Mouse (Mus musculus) layer of hippocampus, adult 8-10 months (tissue): Measurements from ENCODE around the gene Nme4. TPM values are rescaled to one million over a fixed set of nuclear protein-coding genes. Genes with fewer than 3 reads are reported as not detected.
A peak's percentile ranks its signal among the peaks of the same experiment; 100 is the strongest.
"Not testable (repeated sequence)": the region's sequence is repeated elsewhere in the genome, so short reads cannot be mapped to it uniquely, and the experiment has no call there.

Experiments used
- DNase-seq, 2 experiments: peaks; one replicate each; pipeline ENCODE4 v3.0.0; 2022; ENCODE audit warnings: low spot score in 2 of 2
- total RNA-seq, 4 experiments: library from RNA; stranded (reverse); gene quantifications; 2 replicates each; pipeline ENCODE4 v1.2.4; 2022

The Nme4 gene
- total RNA-seq, 4 experiments from 2014 or later, result 5.1 to 6.3 (median 5.4) TPM

DNA sequence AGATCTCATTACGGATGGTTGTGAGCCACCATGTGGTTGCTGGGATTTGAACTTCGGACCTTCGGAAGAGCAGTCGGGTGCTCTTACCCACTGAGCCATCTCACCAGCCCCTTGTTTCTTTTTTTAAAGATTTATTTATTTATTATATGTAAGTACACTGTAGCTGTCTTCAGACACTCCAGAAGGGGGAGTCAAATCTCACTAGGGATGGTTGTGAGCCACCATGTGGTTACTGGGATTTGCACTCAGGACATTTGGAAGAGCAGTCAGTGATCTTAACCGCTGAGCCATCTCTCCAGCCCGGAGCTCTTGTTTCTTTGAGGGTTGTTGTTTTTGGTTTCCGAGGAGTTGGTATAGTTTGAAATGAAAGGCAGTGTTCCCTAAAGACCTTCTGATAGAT is 19.1 kb upstream of the Nme4 start:
- not testable (repeated sequence) for DNase-seq

DNA sequence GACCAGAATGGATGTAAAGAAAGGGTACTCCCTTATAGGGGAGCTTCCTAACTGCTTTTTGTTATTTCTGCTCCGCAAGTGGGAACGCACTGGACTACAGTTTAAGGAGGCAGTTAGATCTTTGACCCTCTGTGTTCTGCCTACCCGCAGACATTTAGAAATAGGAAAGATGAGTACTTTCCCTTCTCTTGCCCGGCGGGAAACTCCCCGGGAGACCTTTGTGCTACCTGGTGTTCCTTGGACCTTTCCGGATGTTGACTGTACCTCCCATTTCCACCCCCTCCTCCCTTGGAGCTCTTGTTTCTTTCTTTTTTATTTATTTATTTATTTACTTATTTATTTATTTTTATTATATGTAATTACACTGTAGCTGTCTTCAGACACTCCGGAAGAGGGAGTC is 18.7 kb upstream of the Nme4 start:
- DNase-seq, result no peak

DNA sequence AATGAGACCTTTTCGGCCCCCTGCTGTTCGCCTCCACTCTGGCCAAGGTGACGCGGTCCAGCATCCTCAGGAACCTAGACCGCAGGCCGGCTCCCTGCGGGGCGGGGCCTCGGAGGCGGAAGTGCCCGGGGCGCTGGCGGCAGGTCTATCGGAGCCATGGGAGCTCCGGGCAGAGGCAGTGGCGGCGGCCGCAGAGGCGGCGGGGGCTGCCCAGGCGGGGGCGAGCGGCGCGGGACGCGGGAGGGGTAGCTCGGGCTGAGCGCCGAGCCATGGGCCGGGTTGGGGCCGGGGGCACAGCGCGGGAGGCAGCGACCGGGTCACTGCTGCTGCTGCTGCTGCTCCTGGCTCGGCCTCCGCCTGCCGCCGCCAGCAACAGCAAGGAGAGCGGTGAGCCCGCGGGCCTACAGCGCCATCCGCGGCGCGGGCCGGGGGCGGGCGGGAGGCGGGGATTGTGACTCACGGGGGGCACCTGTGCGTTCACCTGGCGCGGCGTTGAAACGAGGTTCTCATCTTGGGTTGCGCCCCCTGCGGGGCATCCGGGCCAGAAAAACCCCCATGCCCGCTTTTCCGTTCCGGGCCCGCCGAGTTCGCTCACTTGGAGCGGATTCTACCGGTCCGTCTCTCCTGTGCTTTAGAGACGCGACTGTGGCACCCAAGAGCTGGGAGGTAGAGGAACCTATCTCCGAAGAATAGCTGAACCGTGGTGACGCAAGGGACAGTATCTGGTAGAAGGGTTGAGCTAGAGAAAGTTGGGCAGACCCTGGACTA is 18.0 kb upstream of the Nme4 start, which contains the start of gene Tmem8:
Gene Tmem8, plus strand, starts transcription at position 119 of the 768 bp plus-strand sequence.
- DNase-seq, result peak in 1 of 2 experiments; percentile 51

- no peak for DNase-seq
Observed at GRCm38 (mm10) chr17:26112751-26113150, 17.3 kb upstream of the Nme4 start.

DNA sequence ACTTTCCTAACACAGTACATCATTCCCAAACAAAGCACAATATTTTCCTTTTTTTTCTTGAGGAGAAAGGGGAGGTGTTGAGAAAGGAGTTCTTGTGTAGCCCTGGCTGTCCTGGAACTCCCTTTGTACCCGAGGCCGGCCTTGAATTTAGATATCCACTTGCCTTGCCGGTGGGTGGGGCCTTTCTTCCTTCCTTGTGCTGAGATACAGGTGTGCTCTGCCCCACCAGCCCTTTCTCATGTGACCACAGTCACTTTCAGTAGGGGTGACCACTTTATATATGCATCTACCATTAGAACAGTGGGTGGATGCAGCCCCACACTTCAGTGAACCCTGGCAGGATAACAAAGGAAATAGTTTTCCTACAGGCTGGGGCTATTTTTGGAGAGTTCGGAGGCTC is 16.3 kb upstream of the Nme4 start:
- no peak for DNase-seq

GRCm38 (mm10) chr17:26111024-26111423 is 15.6 kb upstream of the Nme4 start:
- no peak for DNase-seq

DNA sequence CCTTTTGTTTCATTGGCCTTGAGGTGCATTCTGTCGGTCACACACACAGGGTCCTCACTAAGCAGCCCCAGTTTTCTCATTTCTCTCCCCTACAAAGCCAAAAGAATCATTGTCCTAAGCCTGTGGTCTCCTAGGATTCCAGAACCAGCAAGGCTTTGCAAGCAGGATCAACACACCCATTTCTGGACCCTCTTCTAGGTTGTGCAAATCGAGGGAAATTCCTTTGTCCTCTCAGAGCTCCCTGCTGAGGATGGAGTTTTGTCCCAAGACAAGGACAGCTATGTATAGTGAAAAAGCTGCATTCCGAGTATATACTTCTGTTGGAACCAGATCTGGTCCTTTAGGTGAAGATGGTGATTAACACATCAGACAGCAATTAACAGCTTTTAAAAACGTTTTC is 14.8 kb upstream of the Nme4 start:
- no peak for DNase-seq

DNA sequence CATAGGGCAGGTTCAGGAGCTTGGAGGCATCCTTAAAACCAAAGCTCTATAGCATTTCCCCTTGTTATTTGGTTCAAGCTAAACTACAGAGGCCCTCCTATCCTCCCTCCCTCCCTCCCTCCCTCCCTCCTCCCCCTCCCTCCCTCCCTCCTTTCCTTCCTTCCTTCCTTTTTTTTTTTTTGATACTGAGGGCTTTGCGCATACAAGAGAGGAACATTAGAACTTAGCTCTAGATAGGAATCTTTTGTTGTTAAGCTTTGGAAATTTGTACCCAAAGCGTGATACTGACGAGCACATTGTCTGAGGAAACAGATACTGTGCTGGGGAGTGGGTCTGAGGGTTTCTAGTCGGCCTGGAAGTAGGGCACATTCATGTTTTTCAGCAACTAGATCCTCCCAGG is 10.2 kb upstream of the Nme4 start:
- no peak for DNase-seq

- no peak for DNase-seq
Observed at GRCm38 (mm10) chr17:26101478-26101877, 6.1 kb upstream of the Nme4 start.

- DNase-seq, result no peak
Observed at GRCm38 (mm10) chr17:26100166-26100565, 4.8 kb upstream of the Nme4 start.

DNA sequence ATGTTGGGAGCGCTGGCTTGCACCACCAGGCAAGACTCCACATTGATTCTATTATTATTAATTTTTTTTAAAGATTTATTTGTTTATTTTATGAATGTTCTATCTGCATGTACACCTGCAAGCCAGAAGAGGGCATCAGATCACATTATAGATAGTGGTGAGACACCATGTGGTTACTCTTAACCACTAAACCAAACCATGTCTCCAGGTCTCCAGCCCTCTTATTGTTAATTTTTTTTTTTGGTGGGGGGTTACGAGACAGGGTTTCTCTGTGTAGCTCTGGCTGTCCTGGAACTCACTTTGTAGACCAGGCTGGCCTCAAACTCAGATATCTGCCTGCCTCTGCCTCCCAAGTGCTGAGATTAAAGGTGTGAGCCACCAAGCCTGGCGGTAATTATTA is 3.9 kb upstream of the Nme4 start:
- DNase-seq, result not testable (repeated sequence)

GRCm38 (mm10) chr17:26098461-26098860 is 3.1 kb upstream of the Nme4 start:
- no peak for DNase-seq

DNA sequence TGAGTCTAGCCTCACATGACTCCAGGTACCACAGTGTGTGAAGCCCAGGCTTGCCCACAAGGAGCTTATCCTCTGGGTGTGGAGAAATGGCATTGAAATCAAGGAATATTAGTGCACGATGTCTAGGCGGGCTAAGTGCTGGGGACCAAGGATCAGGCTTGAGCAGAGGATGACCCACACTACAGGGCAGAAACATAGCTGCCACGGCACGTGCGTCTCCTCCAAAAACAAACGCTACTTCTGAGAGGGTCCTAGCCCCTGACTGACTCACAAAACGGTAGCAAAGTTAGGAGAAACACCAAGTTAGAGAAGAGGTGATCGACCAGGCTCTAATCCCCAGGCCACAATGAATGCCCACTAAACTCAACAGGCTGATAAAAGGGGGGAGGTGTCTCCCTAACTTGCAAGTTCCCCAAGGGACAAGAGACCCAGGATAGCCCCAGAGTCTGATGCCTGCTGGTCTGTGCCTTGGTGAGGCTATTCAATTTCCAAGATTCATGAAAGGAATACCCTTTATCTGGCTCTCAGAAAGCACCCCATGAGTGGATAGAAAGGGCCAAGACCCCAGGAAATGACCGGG is 781 bp downstream of the Nme4 start:
- DNase-seq, result no peak

DNA sequence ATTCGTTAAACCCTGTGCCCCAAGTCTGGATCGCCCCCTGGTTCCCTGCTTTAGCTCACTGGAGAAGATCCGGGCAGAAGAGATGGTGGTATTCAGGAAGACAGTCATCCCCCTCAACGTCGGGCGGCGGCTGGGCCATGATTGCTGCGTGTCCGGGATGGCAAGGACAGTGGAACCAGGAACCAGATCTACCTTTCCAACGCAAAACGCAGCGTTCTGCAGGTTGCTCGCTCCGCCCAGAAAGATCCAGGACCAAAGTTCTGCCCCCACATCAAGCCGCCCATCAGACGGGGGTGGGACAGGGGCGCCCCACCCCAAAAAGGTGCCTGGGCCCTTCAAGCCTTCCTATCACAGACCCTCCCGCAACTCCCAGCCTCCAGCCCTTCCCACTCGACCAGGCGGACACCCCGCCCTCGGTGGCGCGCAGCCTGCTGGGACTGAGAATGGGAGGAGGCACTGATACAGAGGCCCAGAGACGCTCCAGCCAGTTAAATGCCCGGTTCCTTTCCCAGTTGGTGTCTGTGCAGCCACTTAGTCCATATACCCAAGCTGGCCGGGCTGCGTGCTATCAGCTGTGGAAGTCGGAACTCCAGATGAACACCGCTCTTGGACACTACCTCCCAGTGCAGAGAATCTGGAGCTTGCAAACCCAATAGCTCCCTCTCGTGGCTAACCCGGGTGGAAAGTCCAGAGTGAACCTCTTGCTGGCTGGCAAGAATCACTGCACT is 5.3 kb downstream of the Nme4 start, which contains the start of gene Decr2:
Gene Decr2, minus strand, starts transcription at position 433 of the 728 bp plus-strand sequence.
- DNase-seq, result peak; percentile 84 to 90

DNA sequence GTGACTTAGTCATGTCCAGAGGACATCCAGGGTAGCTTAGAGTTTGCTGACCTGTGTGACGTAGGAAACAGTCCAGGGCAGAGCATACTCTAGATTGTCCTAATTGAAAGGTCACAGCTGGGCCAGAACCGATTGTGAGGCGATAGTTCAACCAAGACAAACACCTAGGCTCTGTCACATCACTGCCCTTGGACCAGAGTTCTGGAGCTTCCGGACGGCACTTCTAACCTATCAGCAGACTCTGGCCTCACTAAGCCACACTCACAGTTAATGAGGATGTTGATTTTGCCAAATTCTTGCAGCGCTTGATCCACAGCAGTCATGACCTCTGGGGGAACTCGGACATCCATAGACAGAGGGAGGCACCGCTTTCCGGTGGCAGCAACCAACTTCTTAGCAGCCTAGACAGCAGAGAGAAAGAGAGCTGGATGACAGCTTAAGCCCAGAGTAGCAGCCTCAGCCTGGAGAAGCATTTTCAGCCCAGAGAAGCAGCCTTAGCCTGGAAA is 8.3 kb downstream of the Nme4 start:
- DNase-seq, result no peak

- no peak for DNase-seq
Observed at GRCm38 (mm10) chr17:26080867-26081266, 14.5 kb downstream of the Nme4 start.

DNA sequence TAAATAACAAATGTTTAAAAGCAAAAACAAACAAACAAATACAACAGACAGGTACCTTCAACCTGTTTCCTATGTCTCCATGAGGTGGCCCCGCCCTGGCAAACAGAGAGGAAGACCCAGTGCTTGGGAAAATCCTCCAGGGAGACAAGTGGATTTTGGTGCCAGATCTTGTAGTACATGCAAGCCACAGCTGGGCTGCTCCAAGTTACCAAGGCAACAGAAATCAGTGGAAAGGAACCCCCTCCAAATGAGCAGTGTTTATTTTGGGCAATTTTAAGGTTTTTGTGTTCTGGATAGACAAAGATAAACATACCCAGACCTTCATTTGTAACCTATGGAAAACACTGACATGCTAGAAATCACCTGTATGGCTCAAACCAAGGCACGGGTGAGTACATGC is 16.6 kb downstream of the Nme4 start:
- DNase-seq, result no peak

DNA sequence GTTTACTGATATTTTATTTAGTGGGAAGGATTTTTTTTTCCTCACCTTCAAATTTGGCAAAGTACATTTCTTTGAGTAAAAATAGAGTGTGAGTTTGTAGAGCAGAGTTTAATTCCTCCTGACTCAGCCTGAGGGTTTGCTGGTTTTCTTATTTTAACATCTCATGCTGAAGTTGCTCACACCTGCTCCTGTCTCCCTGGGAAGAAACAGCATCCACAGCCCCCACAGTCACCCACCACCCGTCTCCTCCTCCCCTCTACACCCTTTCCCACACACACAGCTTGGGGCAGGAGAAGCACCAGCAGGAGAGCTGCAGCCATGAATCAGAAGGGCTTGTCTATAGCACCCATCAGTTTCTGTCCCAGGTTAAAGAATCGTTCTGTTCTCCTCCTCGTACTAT is 20.2 kb downstream of the Nme4 start:
- no peak for DNase-seq

- DNase-seq, result no peak
Observed at GRCm38 (mm10) chr17:26070136-26070535, 25.3 kb downstream of the Nme4 start.

- peak; percentile 65 to 81 for DNase-seq
Observed at GRCm38 (mm10) chr17:26068831-26069739, 26.3 kb downstream of the Nme4 start, which contains the start of gene Rab11fip3. Gene Rab11fip3, minus strand, starts transcription at chr17:26069555.
